Mouse (Mus musculus) limb, embryonic 14.5 days (tissue): ENCODE measurements at regions not wholly inside any gene's neighbourhood (a gene's known extent, or its start where the extent isn't known, plus 50 kb on each side); places are given as distances from the start of the nearest gene placed in this dataset.

Source experiments
- ATAC-seq: fragments of 200-750 bp; cut with Nextera tagmentation; 2 replicates; pipeline ENCODE4 v1.8.0; 2017; ENCODE audit warnings: low read depth, moderate number of reproducible peaks, moderate TSS enrichment; ENCODE audit not compliant: low FRiP score
- DNase-seq: peaks from one replicate; pipeline ENCODE4 v3.0.0-alpha.2; 2015; ENCODE audit warnings: low spot score
- H3K27ac ChIP-seq: fragments of 300-500 bp; sonication (generic); replicated peaks from 2 replicates; pipeline ENCODE4 v1.5.1; 2014; ENCODE audit warnings: low read depth, mild to moderate bottlenecking, low read length, moderate library complexity, mixed read lengths
- H3K27me3 ChIP-seq: fragments of 300-500 bp; sonication (generic); 2 replicates; pipeline ENCODE4 v1.6.1; 2014; ENCODE audit warnings: low read length, mixed read lengths; ENCODE audit not compliant: control insufficient read depth, insufficient read depth
- H3K36me3 ChIP-seq: fragments of 300-500 bp; sonication (generic); 2 replicates; pipeline ENCODE4 v1.6.1; 2014; ENCODE audit warnings: mild to moderate bottlenecking, low read length, moderate library complexity, mixed read lengths; ENCODE audit not compliant: control insufficient read depth, insufficient read depth
- H3K4me1 ChIP-seq: fragments of 300-500 bp; sonication (generic); 2 replicates; pipeline ENCODE4 v1.6.1; 2014; ENCODE audit warnings: antibody characterized with exemption, low read length, mixed read lengths; ENCODE audit not compliant: control insufficient read depth, insufficient read depth
- H3K4me2 ChIP-seq: fragments of 300-500 bp; sonication (generic); replicated peaks from 2 replicates; pipeline ENCODE4 v1.6.1; 2014; ENCODE audit warnings: low read depth, mild to moderate bottlenecking, low read length, moderate library complexity; ENCODE audit not compliant: severe bottlenecking
- H3K4me3 ChIP-seq: fragments of 300-500 bp; sonication (generic); replicated peaks from 2 replicates; pipeline ENCODE4 v1.5.1; 2014; ENCODE audit warnings: low read length
- H3K9ac ChIP-seq: fragments of 300-500 bp; sonication (generic); 2 replicates; pipeline ENCODE4 v1.6.1; 2014; ENCODE audit warnings: mild to moderate bottlenecking, low read depth, low read length, moderate library complexity; ENCODE audit not compliant: severe bottlenecking
- H3K9me3 ChIP-seq: fragments of 300-500 bp; sonication (generic); 2 replicates; pipeline ENCODE4 v1.6.1; 2016; ENCODE audit warnings: low read length; ENCODE audit not compliant: control insufficient read depth
- POLR2A ChIP-seq: fragments of 200-500 bp; IDR thresholded peaks from 2 replicates; pipeline ENCODE4 v1.8.0; 2012; ENCODE audit warnings: inconsistent platforms, mild to moderate bottlenecking, moderate library complexity, borderline replicate concordance; ENCODE audit not compliant: insufficient read depth, insufficient read length; ENCODE audit errors: extremely low read depth
- WGBS: fragments of 180-500 bp; shearing (Covaris S2); extraction: QIAGEN DNeasy Blood & Tissue Kit; methylation state at CpG from one replicate; pipeline ENCODE4 v1.1.7; 2014; 5-methylcytosine and 5-hydroxymethylcytosine counted together

DNA sequence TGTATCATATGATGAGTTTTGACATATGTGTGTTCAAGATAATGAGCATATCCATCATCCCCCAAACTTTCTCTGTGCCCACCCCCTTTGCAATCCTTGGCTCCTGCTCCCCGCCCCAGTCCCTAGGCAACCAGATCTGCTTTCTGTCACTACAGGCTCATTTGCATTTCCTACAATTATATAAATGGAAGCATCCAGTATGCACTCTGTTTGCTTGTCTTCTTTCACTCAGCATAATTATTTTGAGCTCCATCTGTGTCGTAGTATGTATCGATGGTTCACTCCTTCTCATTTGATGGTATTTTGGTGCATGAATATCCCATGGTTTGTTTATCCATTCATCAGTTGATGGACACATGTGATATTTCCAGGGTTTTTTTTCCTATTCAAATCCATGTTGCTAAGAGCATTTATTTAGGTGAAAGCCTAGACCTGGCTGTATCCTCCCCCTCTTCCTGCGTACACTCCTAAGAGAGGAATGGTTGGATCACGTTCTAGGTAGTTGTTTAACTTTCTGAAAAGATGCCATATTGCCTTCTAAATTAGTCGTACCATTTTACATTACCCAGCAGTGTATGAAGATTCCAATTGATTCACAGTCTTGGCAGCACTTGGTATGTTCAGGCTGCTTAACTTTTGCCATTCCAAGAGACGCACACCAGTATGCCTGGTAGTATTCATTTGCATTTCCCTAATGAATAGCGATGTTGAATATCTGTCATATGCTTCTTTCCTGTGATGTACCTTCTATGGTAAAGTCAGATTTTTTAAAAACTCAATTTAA lies 127.1 kb upstream of the Gm4791 start:
- H3K27me3 ChIP-seq, result no peaks in the 10 kb centered on the region
- H3K4me3 ChIP-seq, result no peak overlapping the region
- TF ChIP-seq POLR2A, result no peak
- H3K4me1 ChIP-seq, result no peaks in the 10 kb centered on the region
- 87% methylated on average over 8 of the region's 8 CpGs for WGBS
- no peak for DNase-seq
- ATAC-seq, result no peak
- no peak overlapping the region for H3K4me2 ChIP-seq
- no peak overlapping the region for H3K27ac ChIP-seq
- no peaks in the 10 kb centered on the region for H3K36me3 ChIP-seq
- no peak overlapping the region for H3K9ac ChIP-seq
- no peaks in the 10 kb centered on the region for H3K9me3 ChIP-seq

DNA sequence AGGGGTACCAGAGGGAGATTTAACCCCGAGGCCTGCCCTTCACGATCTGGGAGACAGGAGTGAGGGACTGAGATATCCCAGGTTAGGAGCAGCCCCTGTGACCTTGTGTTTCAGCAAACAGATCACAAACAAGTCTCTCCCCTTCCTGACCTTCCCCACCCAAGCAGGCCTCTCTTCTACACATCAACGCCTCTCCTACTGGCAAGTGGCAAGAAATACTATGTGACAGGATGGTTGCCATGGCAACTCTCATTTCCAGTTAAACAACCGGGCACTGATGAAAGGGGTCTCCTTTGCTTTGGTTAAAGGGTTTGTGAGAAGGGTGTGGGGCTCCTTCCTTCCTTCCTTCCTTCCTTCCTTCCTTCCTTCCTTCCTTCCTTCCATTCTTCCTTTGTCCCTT lies 134.6 kb upstream of the Gm4791 start:
- no peaks in the 10 kb centered on the region for H3K36me3 ChIP-seq
- DNase-seq (no peak), ATAC-seq (no peak)
- 26% methylated on average over 4 of the region's 4 CpGs for WGBS
- H3K9ac ChIP-seq, result no peak overlapping the region
- H3K4me2 ChIP-seq, result no peak overlapping the region
- H3K4me1 ChIP-seq, result no peaks in the 10 kb centered on the region
- no peaks in the 10 kb centered on the region for H3K27me3 ChIP-seq
- no peaks in the 10 kb centered on the region for H3K9me3 ChIP-seq
- TF ChIP-seq POLR2A, result no peak
- no peak overlapping the region for H3K27ac ChIP-seq
- no peak overlapping the region for H3K4me3 ChIP-seq

DNA sequence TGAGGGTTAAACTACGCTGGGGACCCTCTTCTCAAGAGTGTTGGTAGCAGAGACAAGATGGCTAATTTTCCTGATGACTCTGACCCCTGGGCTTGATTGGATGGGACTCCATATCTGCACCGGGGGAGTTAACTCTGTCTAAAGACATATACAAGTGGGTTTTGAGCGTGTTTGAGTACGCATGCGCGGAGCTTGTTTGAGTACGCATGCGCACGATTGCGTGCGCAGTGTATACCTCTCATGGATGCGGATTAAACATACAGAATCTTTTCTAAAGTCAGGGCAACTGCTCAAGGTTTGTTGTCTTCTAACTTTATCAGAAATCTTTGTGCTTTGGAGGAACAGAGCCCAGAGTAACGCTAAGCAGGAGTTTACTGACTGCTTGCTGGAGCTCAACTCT lies 146.8 kb upstream of the Gm4791 start:
- DNase-seq, result no peak
- Histone ChIP-seq H3K27me3 (no peaks in the 10 kb centered on the region), H3K36me3 (no peaks in the 10 kb centered on the region), H3K4me2 (no peak overlapping the region), H3K4me1 (peaks cover 6% of the 10 kb centered on the region; the same call in 1 of the 2 replicates), H3K9me3 (no peaks in the 10 kb centered on the region), H3K4me3 (no peak overlapping the region), H3K9ac (no peak overlapping the region), H3K27ac (no peak overlapping the region)
- WGBS, result 96% methylated on average over 13 of the region's 13 CpGs
- no peak for TF ChIP-seq POLR2A
- no peak for ATAC-seq

DNA sequence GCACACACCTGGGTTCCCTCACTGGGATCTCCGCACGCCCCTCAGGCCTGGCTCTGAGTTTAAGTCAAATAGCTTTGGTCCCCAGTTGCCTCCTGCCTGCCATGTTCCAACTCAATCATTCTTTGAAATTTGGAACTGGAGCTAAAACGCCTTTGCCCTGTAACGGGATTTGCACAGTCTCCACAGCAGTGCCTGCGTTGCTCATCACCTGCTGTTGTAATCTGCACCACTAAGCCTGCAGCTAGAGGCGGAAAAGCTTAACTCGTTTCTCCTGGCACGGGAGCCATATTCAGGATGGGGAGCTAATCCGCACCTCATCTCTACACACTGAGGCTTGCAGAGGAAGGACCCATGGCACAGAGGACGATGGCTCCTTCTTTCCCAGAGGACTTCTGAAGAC lies 147.2 kb upstream of the Gm4791 start:
- Histone ChIP-seq H3K27me3 (no peaks in the 10 kb centered on the region), H3K4me2 (no peak overlapping the region), H3K27ac (no peak overlapping the region), H3K9ac (no peak overlapping the region), H3K4me1 (peaks cover 6% of the 10 kb centered on the region; the same call in 1 of the 2 replicates), H3K9me3 (no peaks in the 10 kb centered on the region), H3K36me3 (no peaks in the 10 kb centered on the region), H3K4me3 (no peak overlapping the region)
- no peak for ATAC-seq
- no peak for DNase-seq
- 65% methylated on average over 10 of the region's 10 CpGs for WGBS
- no peak for TF ChIP-seq POLR2A

DNA sequence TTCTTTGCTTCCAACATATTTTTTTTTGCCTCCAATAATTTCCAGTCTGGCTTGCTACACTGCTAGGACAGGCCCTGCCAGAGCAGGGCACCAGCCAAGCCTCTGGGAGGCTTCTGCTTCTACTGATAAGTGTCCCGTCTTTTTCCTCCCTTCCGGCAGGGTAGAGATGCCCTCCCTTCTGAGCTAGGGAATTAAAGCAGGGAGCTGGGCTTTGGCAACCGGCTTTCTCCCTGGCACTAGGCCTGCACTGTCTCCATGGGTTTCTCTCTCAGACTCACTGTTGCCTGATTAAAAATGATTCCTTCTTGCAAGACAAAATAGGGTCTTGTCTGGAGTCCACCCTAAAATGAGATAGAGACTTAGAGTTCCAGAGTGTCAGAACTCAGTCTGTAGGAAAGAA lies 153.3 kb upstream of the Gm4791 start:
- TF ChIP-seq POLR2A, result no peak
- no peak overlapping the region for H3K9ac ChIP-seq

More for the DNA sequence above, 153.3 kb upstream of the Gm4791 start:
- no peaks in the 10 kb centered on the region for H3K9me3 ChIP-seq
- ATAC-seq (no peak), DNase-seq (no peak)
- no peak overlapping the region for H3K4me3 ChIP-seq
- no peak overlapping the region for H3K4me2 ChIP-seq
- 72% methylated on average over 3 of the region's 3 CpGs for WGBS
- no peaks in the 10 kb centered on the region for H3K36me3 ChIP-seq
- H3K27ac ChIP-seq, result no peak overlapping the region
- H3K4me1 ChIP-seq, result peaks cover 6% of the 10 kb centered on the region; the same call in 1 of the 2 replicates
- no peaks in the 10 kb centered on the region for H3K27me3 ChIP-seq
